Mouse (Mus musculus) bone marrow macrophage, adult 2 months (primary cell): ENCODE measurements around the gene Fam234a. TPM values are rescaled to one million over a fixed set of nuclear protein-coding genes. Genes with fewer than 3 reads are reported as not detected.
"Not testable (repeated sequence)": the region's sequence is repeated elsewhere in the genome, so short reads cannot be mapped to it uniquely, and the experiment has no call there.

ENCODE experiments used
- H3K27ac ChIP-seq: 2 replicates; pipeline ENCODE4 v1.5.1; 2012; ENCODE audit warnings: low read depth, low read length; ENCODE audit not compliant: insufficient read depth
- H3K4me1 ChIP-seq: 2 replicates; pipeline ENCODE4 v1.6.1; 2012; ENCODE audit warnings: low read length; ENCODE audit not compliant: control insufficient read depth, insufficient read depth
- H3K4me3 ChIP-seq: 2 replicates; pipeline ENCODE4 v1.5.1; 2012; ENCODE audit warnings: mild to moderate bottlenecking, low read length, moderate library complexity; ENCODE audit not compliant: insufficient read depth
- CTCF ChIP-seq: IDR thresholded peaks from 2 replicates; pipeline ENCODE4 v1.5.1; 2012; ENCODE audit warnings: low read depth, mild to moderate bottlenecking, low read length, moderate library complexity
- POLR2A ChIP-seq: IDR thresholded peaks from 2 replicates; pipeline ENCODE4 v1.6.1; 2012; ENCODE audit warnings: mild to moderate bottlenecking, low read depth, low read length, borderline replicate concordance
- polyA plus RNA-seq: library from polyadenylated mRNA; stranded (reverse); fragments of >200 nt; gene quantifications from 2 replicates; pipeline ENCODE4 v1.2.4, GENCODE M21; 2012; ENCODE audit not compliant: missing spikeins, insufficient read depth, insufficient read length

The Fam234a gene
- polyA plus RNA-seq, 1 experiment = 136 TPM

GRCm38 (mm10) chr17:26187592-26187991 is 56.5 kb downstream of the Fam234a start:
- TF ChIP-seq CTCF (no peak), POLR2A (no peak)
- H3K27ac ChIP-seq = no peak overlapping the region

DNA sequence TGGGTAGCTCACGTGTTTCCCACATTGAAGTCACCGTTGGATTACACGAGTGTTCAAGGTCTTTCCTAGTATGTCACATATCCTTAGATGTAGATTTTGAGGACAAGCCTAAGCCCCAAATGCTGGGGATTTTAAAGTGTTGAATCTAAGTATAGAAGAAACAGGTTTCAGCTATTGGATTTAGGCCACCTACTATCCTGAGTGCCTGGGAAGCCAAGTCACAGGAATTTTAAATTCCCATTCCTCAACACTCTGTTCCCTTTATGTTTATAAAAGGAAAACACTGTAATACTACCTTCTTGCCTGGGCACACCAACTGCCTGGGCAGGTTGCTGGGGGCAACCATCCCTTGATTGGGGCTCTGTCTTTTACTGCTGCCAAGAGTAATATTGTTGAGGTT is 62.9 kb downstream of the Fam234a start:
- no peak overlapping the region for H3K4me3 ChIP-seq
- H3K4me1 ChIP-seq = no peaks in the 10 kb centered on the region
- TF ChIP-seq CTCF (no peak), POLR2A (no peak)
- no peak overlapping the region for H3K27ac ChIP-seq

More at GRCm38 (mm10) chr17:26187592-26187991, 56.5 kb downstream of the Fam234a start:
- no peak overlapping the region for H3K4me3 ChIP-seq
- H3K4me1 ChIP-seq = no peaks in the 10 kb centered on the region

DNA sequence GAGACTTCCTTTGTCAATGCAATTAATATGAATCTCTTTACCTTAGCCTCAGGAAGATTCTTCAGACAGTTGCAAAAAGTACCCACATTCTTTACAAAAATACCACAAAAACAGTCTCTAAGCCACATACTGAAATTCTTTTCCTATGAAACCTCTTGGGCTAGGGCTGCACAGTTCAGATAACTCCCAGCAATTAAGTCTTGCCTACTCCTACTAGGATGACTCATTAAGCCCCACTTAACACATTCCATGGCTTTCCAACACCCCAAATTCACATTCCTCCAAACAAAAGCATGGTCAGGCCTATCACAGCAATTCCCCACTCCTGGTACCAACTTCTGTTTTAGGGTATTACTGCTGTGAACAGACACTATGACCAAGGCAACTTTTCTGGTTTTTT is 65.4 kb downstream of the Fam234a start:
- no peak overlapping the region for H3K27ac ChIP-seq
- no peak overlapping the region for H3K4me3 ChIP-seq
- TF ChIP-seq CTCF = no peak
- no peak for TF ChIP-seq POLR2A
- no peaks in the 10 kb centered on the region for H3K4me1 ChIP-seq

DNA sequence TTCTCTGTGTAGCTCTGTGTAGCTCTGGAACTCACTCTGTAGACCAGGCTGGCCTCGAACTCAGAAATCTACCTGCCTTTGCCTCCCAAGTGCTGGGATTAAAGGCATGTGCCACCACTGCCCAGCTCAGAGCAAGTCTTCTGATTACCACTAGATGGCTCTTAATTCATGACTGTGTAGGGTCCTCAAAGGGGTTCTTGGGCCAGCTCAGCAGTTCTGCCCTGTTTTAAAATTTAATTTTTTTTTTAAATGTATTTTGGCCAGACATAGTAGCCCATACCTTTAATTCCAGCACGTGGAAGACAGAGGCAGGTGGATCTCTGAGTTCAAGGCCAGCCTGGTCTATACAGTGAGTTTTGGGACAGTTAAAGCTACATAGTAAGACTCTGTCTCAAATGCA is 68.8 kb downstream of the Fam234a start:
- H3K27ac ChIP-seq, H3K4me1 ChIP-seq, H3K4me3 ChIP-seq: not testable (repeated sequence)

- Histone ChIP-seq H3K4me3 (no peak overlapping the region), H3K27ac (peak overlapping the region; percentile 79), H3K4me1 (peaks cover 26% of the 10 kb centered on the region)
- no peak for TF ChIP-seq POLR2A
- TF ChIP-seq CTCF = no peak
These were observed 76.0 kb downstream of the Fam234a start for GRCm38 (mm10) chr17:26168039-26168438.

DNA sequence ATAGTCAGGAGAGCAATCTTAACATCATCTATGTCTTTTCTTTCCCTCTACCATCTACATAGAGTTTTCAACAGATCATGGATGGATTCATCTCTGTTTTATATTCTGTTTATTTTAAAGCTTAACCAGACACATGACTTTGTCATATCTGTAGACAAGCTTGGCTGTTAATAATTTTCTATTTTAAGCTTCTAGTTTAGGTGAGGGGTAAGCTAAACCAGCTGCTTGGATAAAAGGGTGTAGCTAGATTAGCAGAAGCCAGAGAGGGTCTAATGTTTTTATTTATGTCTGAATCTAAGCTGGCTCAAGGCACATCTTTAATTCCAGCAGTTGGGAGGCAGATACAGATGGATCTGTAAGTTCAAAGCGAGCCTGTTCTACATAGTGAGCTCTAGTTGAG is 81.3 kb downstream of the Fam234a start:
- no peak for TF ChIP-seq POLR2A
- TF ChIP-seq CTCF = no peak
- no peak overlapping the region for H3K4me3 ChIP-seq
- peaks cover 14% of the 10 kb centered on the region for H3K4me1 ChIP-seq
- no peak overlapping the region for H3K27ac ChIP-seq

Other genes with a start within 250 kb of the Fam234a start
- 7.9 and 8.3 TPM in 2 replicates for gene Rab11fip3, start 174.7 kb downstream of the Fam234a start, polyA plus RNA-seq
- gene Decr2, start 153.9 kb downstream of the Fam234a start, polyA plus RNA-seq = 29.0 and 30.7 TPM in 2 replicates
- gene Nme4, start 148.6 kb downstream of the Fam234a start, polyA plus RNA-seq = 25.6 and 28.4 TPM in 2 replicates
- 58.4 and 67.5 TPM in 2 replicates for gene Tmem8, start 130.9 kb downstream of the Fam234a start, polyA plus RNA-seq
- 72.1 and 74.7 TPM in 2 replicates for gene Mrpl28, start 120.7 kb downstream of the Fam234a start, polyA plus RNA-seq
- 31.6 and 40.1 TPM in 2 replicates for gene Axin1, start 105.6 kb downstream of the Fam234a start, polyA plus RNA-seq
- not detected in 2 replicates for gene Pdia2, start 45.2 kb downstream of the Fam234a start, polyA plus RNA-seq
- 4.7 and 6.6 TPM in 2 replicates for gene Rgs11, start 41.3 kb downstream of the Fam234a start, polyA plus RNA-seq
- not detected in 2 replicates for gene Arhgdig, start 36.5 kb downstream of the Fam234a start, polyA plus RNA-seq
- gene Luc7l, start 8.7 kb upstream of the Fam234a start, polyA plus RNA-seq = 37.4 and 41.2 TPM in 2 replicates
- 6.6 and 7.9 TPM in 2 replicates for gene Neurl1b, start 170.6 kb upstream of the Fam234a start, polyA plus RNA-seq